Mouse (Mus musculus): ENCODE measurements around the gene Mllt10. TPM values are rescaled to one million over a fixed set of nuclear protein-coding genes. Genes with fewer than 3 reads are reported as not detected.

The Mllt10 gene
- polyA plus RNA-seq, 1 experiment from 2014 or later: 40.8 TPM

- DNase-seq (ENCODE audit: low spot score) (peak; percentile 56), ATAC-seq (replicated peaks; ENCODE audit: insufficient number of reproducible peaks, low FRiP score, low TSS enrichment, low read depth) (no peak)
- H3K27me3 ChIP-seq (ENCODE audit: control insufficient read depth, insufficient read depth, low read length): no peaks in the 10 kb centered on the region
- peaks cover 5% of the 10 kb centered on the region for H3K4me1 ChIP-seq (ENCODE audit: control insufficient read depth, insufficient read depth, low read length)
- H3K27ac ChIP-seq (replicated peaks; ENCODE audit: low read depth, low read length): peak overlapping the region; percentile 100
- H3K36me3 ChIP-seq (replicated peaks; ENCODE audit: control insufficient read depth, insufficient read depth, low read depth, low read length): no peaks in the 10 kb centered on the region; the same call in 1 of the 2 replicates
- H3K9me3 ChIP-seq (replicated peaks; ENCODE audit: control insufficient read depth, low read length): no peaks in the 10 kb centered on the region
- peak overlapping the region; percentile 99 for H3K4me3 ChIP-seq (ENCODE audit: low read depth, low read length)
- peak overlapping the region; percentile 84 for H3K4me2 ChIP-seq (ENCODE audit: low read depth, low read length)
- WGBS: under 1% methylated on average over 64 of the region's 64 CpGs
- H3K9ac ChIP-seq (replicated peaks; ENCODE audit: low read length): peak overlapping the region; percentile 100
Measured at GRCm38 (mm10) chr2:18046758-18047645, 8.0 kb upstream of the Mllt10 start.

GRCm38 (mm10) chr2:18047646-18048452, 7.2 kb upstream of the Mllt10 start:
- H3K4me2 ChIP-seq (ENCODE audit: low read depth, low read length): peak overlapping the region; percentile 84
- no peaks in the 10 kb centered on the region; the same call in 1 of the 2 replicates for H3K36me3 ChIP-seq (replicated peaks; ENCODE audit: control insufficient read depth, insufficient read depth, low read depth, low read length)
- H3K9ac ChIP-seq (replicated peaks; ENCODE audit: low read length): peak overlapping the region; percentile 100
- WGBS: under 1% methylated on average over 69 of the region's 70 CpGs
- peak; percentile 64; the same call in 1 of the 2 replicates for ATAC-seq (replicated peaks; ENCODE audit: insufficient number of reproducible peaks, low FRiP score, low TSS enrichment, low read depth)
- H3K27ac ChIP-seq (replicated peaks; ENCODE audit: low read depth, low read length): peak overlapping the region; percentile 100
- DNase-seq (ENCODE audit: low spot score): peak; percentile 75
- H3K27me3 ChIP-seq (ENCODE audit: control insufficient read depth, insufficient read depth, low read length): no peaks in the 10 kb centered on the region
- H3K9me3 ChIP-seq (replicated peaks; ENCODE audit: control insufficient read depth, low read length): no peaks in the 10 kb centered on the region
- peak overlapping the region; percentile 99 for H3K4me3 ChIP-seq (ENCODE audit: low read depth, low read length)
- H3K4me1 ChIP-seq (ENCODE audit: control insufficient read depth, insufficient read depth, low read length): peaks cover 5% of the 10 kb centered on the region

GRCm38 (mm10) chr2:18048453-18049075, 6.5 kb upstream of the Mllt10 start, which contains the start of gene Skida1:
Gene Skida1 (minus strand): TSS chr2:18049051.
- peak within 1 kb of the TSS; percentile 100 for H3K9ac ChIP-seq (replicated peaks; ENCODE audit: low read length)
- ATAC-seq (replicated peaks; ENCODE audit: insufficient number of reproducible peaks, low FRiP score, low TSS enrichment, low read depth) (no peak), DNase-seq (ENCODE audit: low spot score) (peak; percentile 79)
- H3K4me2 ChIP-seq (ENCODE audit: low read depth, low read length): peak within 1 kb of the TSS; percentile 84
- no peaks in the 10 kb centered on the region for H3K27me3 ChIP-seq (ENCODE audit: control insufficient read depth, insufficient read depth, low read length)
- H3K4me3 ChIP-seq (ENCODE audit: low read depth, low read length): peak within 1 kb of the TSS; percentile 99
- peaks cover 5% of the 10 kb centered on the region for H3K4me1 ChIP-seq (ENCODE audit: control insufficient read depth, insufficient read depth, low read length)
- no peaks in the 10 kb centered on the region; the same call in 1 of the 2 replicates for H3K36me3 ChIP-seq (replicated peaks; ENCODE audit: control insufficient read depth, insufficient read depth, low read depth, low read length)
- peak within 1 kb of the TSS; percentile 100 for H3K27ac ChIP-seq (replicated peaks; ENCODE audit: low read depth, low read length)
- WGBS: under 1% methylated on average over 17 of the region's 17 CpGs
- no peaks in the 10 kb centered on the region for H3K9me3 ChIP-seq (replicated peaks; ENCODE audit: control insufficient read depth, low read length)

- H3K9ac ChIP-seq (replicated peaks; ENCODE audit: low read length): peak overlapping the region; percentile 100
- H3K4me3 ChIP-seq (ENCODE audit: low read depth, low read length): peak overlapping the region; percentile 99
- H3K4me1 ChIP-seq (ENCODE audit: control insufficient read depth, insufficient read depth, low read length): peaks cover 5% of the 10 kb centered on the region
- H3K36me3 ChIP-seq (replicated peaks; ENCODE audit: control insufficient read depth, insufficient read depth, low read depth, low read length): no peaks in the 10 kb centered on the region; the same call in 1 of the 2 replicates
- no peaks in the 10 kb centered on the region for H3K9me3 ChIP-seq (replicated peaks; ENCODE audit: control insufficient read depth, low read length)
- H3K27me3 ChIP-seq (ENCODE audit: control insufficient read depth, insufficient read depth, low read length): no peaks in the 10 kb centered on the region
- H3K27ac ChIP-seq (replicated peaks; ENCODE audit: low read depth, low read length): peak overlapping the region; percentile 100
- DNase-seq (ENCODE audit: low spot score): peak; percentile 72
- WGBS: 1% methylated on average over 11 of the region's 11 CpGs
- peak overlapping the region; percentile 84 for H3K4me2 ChIP-seq (ENCODE audit: low read depth, low read length)
- 0 out of 2 replicates have a peak, but pooled peaks have one; percentile 5 for ATAC-seq (replicated peaks; ENCODE audit: insufficient number of reproducible peaks, low FRiP score, low TSS enrichment, low read depth)
Measured at GRCm38 (mm10) chr2:18049279-18049821, 5.7 kb upstream of the Mllt10 start.

GRCm38 (mm10) chr2:18050018-18050417, 5.0 kb upstream of the Mllt10 start:
- Histone ChIP-seq H3K9ac (replicated peaks; ENCODE audit: low read length) (peak overlapping the region; percentile 100), H3K27ac (replicated peaks; ENCODE audit: low read depth, low read length) (peak overlapping the region; percentile 100), H3K27me3 (ENCODE audit: control insufficient read depth, insufficient read depth, low read length) (no peaks in the 10 kb centered on the region), H3K4me3 (ENCODE audit: low read depth, low read length) (peak overlapping the region; percentile 99), H3K4me1 (ENCODE audit: control insufficient read depth, insufficient read depth, low read length) (peaks cover 5% of the 10 kb centered on the region), H3K36me3 (replicated peaks; ENCODE audit: control insufficient read depth, insufficient read depth, low read depth, low read length) (no peaks in the 10 kb centered on the region; the same call in 1 of the 2 replicates), H3K4me2 (ENCODE audit: low read depth, low read length) (peak overlapping the region; percentile 84), H3K9me3 (replicated peaks; ENCODE audit: control insufficient read depth, low read length) (no peaks in the 10 kb centered on the region)
- WGBS: 5% methylated on average over 2 of the region's 2 CpGs
- ATAC-seq (replicated peaks; ENCODE audit: insufficient number of reproducible peaks, low FRiP score, low TSS enrichment, low read depth) (no peak), DNase-seq (ENCODE audit: low spot score) (peak; percentile 25)

GRCm38 (mm10) chr2:18050541-18050985, 4.5 kb upstream of the Mllt10 start:
- 2% methylated on average over 10 of the region's 10 CpGs for WGBS
- Histone ChIP-seq H3K27me3 (ENCODE audit: control insufficient read depth, insufficient read depth, low read length) (no peaks in the 10 kb centered on the region), H3K4me3 (ENCODE audit: low read depth, low read length) (peak overlapping the region; percentile 99; the same call in 1 of the 2 replicates), H3K9ac (replicated peaks; ENCODE audit: low read length) (peak overlapping the region; percentile 66), H3K27ac (replicated peaks; ENCODE audit: low read depth, low read length) (peak overlapping the region; percentile 100), H3K4me1 (ENCODE audit: control insufficient read depth, insufficient read depth, low read length) (peaks cover 5% of the 10 kb centered on the region), H3K9me3 (replicated peaks; ENCODE audit: control insufficient read depth, low read length) (no peaks in the 10 kb centered on the region), H3K36me3 (replicated peaks; ENCODE audit: control insufficient read depth, insufficient read depth, low read depth, low read length) (no peaks in the 10 kb centered on the region; the same call in 1 of the 2 replicates), H3K4me2 (ENCODE audit: low read depth, low read length) (peak overlapping the region; percentile 49)
- ATAC-seq (replicated peaks; ENCODE audit: insufficient number of reproducible peaks, low FRiP score, low TSS enrichment, low read depth) (no peak), DNase-seq (ENCODE audit: low spot score) (peak; percentile 73)
